Mouse (Mus musculus) myocyte (in vitro differentiated cells): ENCODE data around the gene Fkbp11. TPM values are rescaled to one million over a fixed set of nuclear protein-coding genes. Genes with fewer than 3 reads are reported as not detected.

ENCODE experiments used
- H3K27me3 ChIP-seq: one replicate; pipeline ENCODE4 v1.6.1; 2011; ENCODE audit not compliant: control insufficient read depth, insufficient read depth, insufficient read length
- H3K36me3 ChIP-seq: one replicate; pipeline ENCODE4 v1.6.1; 2011; ENCODE audit not compliant: control insufficient read depth, insufficient read depth
- H3K4me2 ChIP-seq: one replicate; pipeline ENCODE4 v1.6.1; 2011; ENCODE audit warnings: low read depth, control low read depth
- H3K4me3 ChIP-seq: one replicate; pipeline ENCODE4 v1.5.1; 2011; ENCODE audit warnings: mild to moderate bottlenecking, control low read depth, moderate library complexity
- H3K79me2 ChIP-seq: one replicate; pipeline ENCODE4 v1.6.1; 2011; ENCODE audit not compliant: control insufficient read depth, insufficient read depth
- H3ac ChIP-seq: one replicate; pipeline ENCODE4 v1.6.1; 2011; ENCODE audit not compliant: control insufficient read depth, insufficient read length
- CEBPB ChIP-seq: IDR thresholded peaks from 2 replicates; pipeline ENCODE4 v1.6.1; 2011; ENCODE audit warnings: mild to moderate bottlenecking, moderate library complexity; ENCODE audit not compliant: poor library complexity, insufficient read depth, severe bottlenecking
- E2F4 ChIP-seq: IDR thresholded peaks from one replicate; pipeline ENCODE4 v1.6.1; 2011; ENCODE audit warnings: mild to moderate bottlenecking, control low read depth, moderate library complexity; ENCODE audit not compliant: insufficient read depth
- MAX ChIP-seq: IDR thresholded peaks from one replicate; pipeline ENCODE4 v1.6.1; 2011; ENCODE audit warnings: low read depth, mild to moderate bottlenecking, control low read depth
- MYOD1 ChIP-seq, 3 experiments: IDR thresholded peaks; one replicate each; pipeline ENCODE4 v1.6.1; 2011; ENCODE audit warnings: control low read depth in 2 of 3, low read depth in 2 of 3, mild to moderate bottlenecking in 2 of 3, moderate library complexity in 1 of 3; ENCODE audit not compliant: insufficient read length in 2 of 3, control insufficient read depth in 1 of 3
- MYOG ChIP-seq, 3 experiments: IDR thresholded peaks; one replicate each; pipeline ENCODE4 v1.6.1; 2011; ENCODE audit warnings: control low read depth in 2 of 3, low read depth in 2 of 3, mild to moderate bottlenecking in 2 of 3; ENCODE audit not compliant: insufficient read length in 2 of 3, control insufficient read depth in 1 of 3, insufficient read depth in 1 of 3
- POLR2A ChIP-seq: IDR thresholded peaks from one replicate; pipeline ENCODE4 v1.6.1; 2011; ENCODE audit warnings: low read depth, mild to moderate bottlenecking, control low read depth, moderate library complexity; ENCODE audit not compliant: insufficient read length
- POLR2AphosphoS2 ChIP-seq: IDR thresholded peaks from one replicate; pipeline ENCODE4 v1.6.1; 2011; ENCODE audit warnings: low read depth, control low read depth; ENCODE audit not compliant: insufficient read length
- REST ChIP-seq: IDR thresholded peaks from one replicate; pipeline ENCODE4 v1.6.1; 2011; ENCODE audit warnings: mild to moderate bottlenecking, control low read depth, moderate library complexity; ENCODE audit not compliant: insufficient read depth, insufficient read length
- SRF ChIP-seq: IDR thresholded peaks from one replicate; pipeline ENCODE4 v1.6.1; 2011; ENCODE audit warnings: low read depth; ENCODE audit not compliant: control insufficient read depth, insufficient read length
- TCF12 ChIP-seq: IDR thresholded peaks from one replicate; pipeline ENCODE4 v1.6.1; 2011; ENCODE audit warnings: mild to moderate bottlenecking, control low read depth; ENCODE audit not compliant: poor library complexity, insufficient read depth, severe bottlenecking
- TCF3 ChIP-seq: IDR thresholded peaks from one replicate; pipeline ENCODE4 v1.6.1; 2011; ENCODE audit warnings: low read depth, control low read depth; ENCODE audit not compliant: insufficient read length
- USF1 ChIP-seq: IDR thresholded peaks from one replicate; pipeline ENCODE4 v1.6.1; 2011; ENCODE audit warnings: low read depth, mild to moderate bottlenecking, control low read depth, moderate library complexity
- polyA plus RNA-seq: library from polyadenylated mRNA; unstranded; fragments of >200 nt; fragmentation: generic; extraction: Trizol; gene quantifications from one replicate; pipeline ENCODE4 v1.2.1, GENCODE M21; 2012; ENCODE audit warnings: missing spikeins

Fkbp11 gene
- polyA plus RNA-seq, 1 experiment, result 52.9 TPM

GRCm38 (mm10) chr15:98765929-98766328 is 37.9 kb upstream of the Fkbp11 start:
- Histone ChIP-seq H3K4me3 (no peak overlapping the region), H3K36me3 (no peaks in the 10 kb centered on the region), H3K79me2 (peaks cover 19% of the 10 kb centered on the region), H3K4me2 (no peak overlapping the region), H3K27me3 (no peaks in the 10 kb centered on the region), H3ac (no peak overlapping the region)
- TF ChIP-seq MYOD1 (IDR thresholded peaks at IDR 0.05; ENCODE audit: control insufficient read depth in 1 of 3, insufficient read length in 2 of 3, low read depth in 2 of 3), result no peak
- no peak for TF ChIP-seq CEBPB
- TF ChIP-seq MAX, result no peak
- no peak for TF ChIP-seq POLR2AphosphoS2
- TF ChIP-seq TCF3, result no peak
- no peak for TF ChIP-seq TCF12
- no peak for TF ChIP-seq REST

- peaks cover 49% of the 10 kb centered on the region for H3K79me2 ChIP-seq
- peak within 1 kb of the TSS; percentile 86 for H3K4me2 ChIP-seq
- TF ChIP-seq MYOD1 (IDR thresholded peaks at IDR 0.05; ENCODE audit: control insufficient read depth in 1 of 3, insufficient read length in 2 of 3, low read depth in 2 of 3), result peak in 1 of 3 experiments; percentile 4
- peak; percentile 91 for TF ChIP-seq POLR2AphosphoS2
- TF ChIP-seq MYOG (IDR thresholded peaks at IDR 0.05; ENCODE audit: control insufficient read depth in 1 of 3, insufficient read depth in 1 of 3, insufficient read length in 2 of 3, low read depth in 2 of 3), result peak in 2 of 3 experiments; percentile 13 to 27
- peak; percentile 81 for TF ChIP-seq POLR2A
- TF ChIP-seq TCF3, result no peak
- TF ChIP-seq REST, result peak; percentile 1
- peak; percentile 24 for TF ChIP-seq SRF
- no peak for TF ChIP-seq E2F4
- H3K36me3 ChIP-seq, result peaks cover 9% of the 10 kb centered on the region
- H3ac ChIP-seq, result peak within 1 kb of the TSS; percentile 74
- no peaks in the 10 kb centered on the region for H3K27me3 ChIP-seq
- peak within 1 kb of the TSS; percentile 78 for H3K4me3 ChIP-seq
Measured at GRCm38 (mm10) chr15:98762670-98763529, 34.9 kb upstream of the Fkbp11 start, which contains the start of gene Arf3. Gene Arf3, minus strand, starts transcription at chr15:98763214.

DNA sequence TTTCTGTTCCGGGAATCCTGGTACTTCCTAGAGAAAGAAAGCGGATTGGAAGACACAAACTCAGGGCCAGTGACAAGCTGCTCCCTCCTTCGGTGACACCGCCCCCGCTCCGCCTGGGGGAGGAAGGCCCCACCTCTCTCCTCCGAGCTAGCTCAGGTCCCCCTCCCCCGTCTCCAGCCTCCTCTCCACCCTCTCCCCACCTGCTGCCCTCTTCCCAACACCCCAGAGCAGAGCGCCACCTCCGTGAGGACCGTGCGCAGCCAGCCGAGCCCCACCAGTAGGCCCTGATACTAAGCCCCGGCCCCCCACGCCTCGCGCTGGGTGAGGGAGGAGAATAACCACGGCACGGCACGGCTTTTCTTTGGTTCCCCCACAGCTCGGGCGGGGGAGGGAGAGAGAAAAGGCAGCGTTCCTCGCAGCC is 34.2 kb upstream of the Fkbp11 start:
- TF ChIP-seq MYOD1 (IDR thresholded peaks at IDR 0.05; ENCODE audit: control insufficient read depth in 1 of 3, insufficient read length in 2 of 3, low read depth in 2 of 3) (peak in 2 of 3 experiments; percentile 57 to 86), MAX (no peak), TCF12 (peak; percentile 2), POLR2AphosphoS2 (peak; percentile 35), TCF3 (no peak), MYOG (IDR thresholded peaks at IDR 0.05; ENCODE audit: control insufficient read depth in 1 of 3, insufficient read depth in 1 of 3, insufficient read length in 2 of 3, low read depth in 2 of 3) (peak in 2 of 3 experiments; percentile 29 to 78), REST (no peak), E2F4 (no peak), USF1 (no peak), SRF (no peak), POLR2A (peak; percentile 60), CEBPB (no peak)
- peaks cover 11% of the 10 kb centered on the region for H3K36me3 ChIP-seq
- H3K4me2 ChIP-seq, result peak overlapping the region; percentile 75
- peaks cover 56% of the 10 kb centered on the region for H3K79me2 ChIP-seq
- no peaks in the 10 kb centered on the region for H3K27me3 ChIP-seq
- peak overlapping the region; percentile 78 for H3K4me3 ChIP-seq
- peak overlapping the region; percentile 74 for H3ac ChIP-seq

DNA sequence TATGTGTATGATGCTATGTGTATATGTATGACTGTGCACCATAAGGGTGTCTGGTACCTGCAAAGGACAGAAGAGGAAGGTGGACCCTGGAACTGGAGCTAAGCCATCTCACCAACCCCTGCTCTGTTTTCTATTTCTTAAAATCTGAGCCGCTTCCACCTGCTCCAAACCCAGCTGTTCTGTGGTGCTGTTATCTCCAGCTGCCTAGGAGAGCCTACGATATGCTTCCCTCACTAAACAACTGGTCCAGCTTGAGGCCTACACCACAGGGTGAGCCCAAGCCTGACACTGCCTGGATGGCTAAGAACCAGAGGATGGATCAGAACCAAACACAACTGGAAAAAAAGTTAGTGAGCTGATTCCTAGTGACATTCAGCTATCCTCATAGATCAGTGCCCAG is 26.1 kb upstream of the Fkbp11 start:
- Histone ChIP-seq H3K79me2 (peaks cover 94% of the 10 kb centered on the region), H3K36me3 (peaks cover 15% of the 10 kb centered on the region)
- TF ChIP-seq REST (no peak), TCF12 (peak; percentile 70), CEBPB (no peak), POLR2AphosphoS2 (no peak), TCF3 (peak; percentile 51), USF1 (no peak), MAX (no peak), MYOG (IDR thresholded peaks at IDR 0.05; ENCODE audit: control insufficient read depth in 1 of 3, insufficient read depth in 1 of 3, insufficient read length in 2 of 3, low read depth in 2 of 3) (peak; percentile 28 to 83 (median 67)), SRF (no peak), E2F4 (no peak), POLR2A (no peak), MYOD1 (IDR thresholded peaks at IDR 0.05; ENCODE audit: control insufficient read depth in 1 of 3, insufficient read length in 2 of 3, low read depth in 2 of 3) (peak in 2 of 3 experiments; percentile 52 to 69)

DNA sequence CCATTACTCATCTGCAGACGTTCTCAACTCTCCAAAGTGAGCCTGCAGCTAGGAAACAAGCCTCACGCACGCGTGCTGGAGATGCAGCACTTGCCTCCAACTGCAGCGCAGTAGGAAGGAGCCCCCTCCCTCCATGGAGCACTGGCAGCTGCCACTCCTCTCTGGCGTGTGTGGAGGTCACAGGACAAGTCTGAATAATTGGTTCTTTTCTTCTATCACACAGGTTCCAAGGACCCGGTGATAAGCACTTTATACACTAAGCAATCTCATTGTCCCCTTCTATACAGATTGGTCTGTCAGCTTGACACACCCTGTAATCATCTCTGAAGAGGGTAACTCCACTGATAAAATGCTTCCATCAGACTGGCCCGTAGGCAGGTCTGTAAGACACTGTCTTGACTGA is 25.0 kb upstream of the Fkbp11 start:
- Histone ChIP-seq H3K4me2 (no peak overlapping the region), H3K27me3 (no peaks in the 10 kb centered on the region), H3K36me3 (peaks cover 13% of the 10 kb centered on the region), H3ac (no peak overlapping the region), H3K79me2 (peaks cover 92% of the 10 kb centered on the region), H3K4me3 (no peak overlapping the region)
- TF ChIP-seq USF1 (no peak), MAX (no peak), REST (no peak), POLR2AphosphoS2 (no peak)

More for the DNA sequence above, 26.1 kb upstream of the Fkbp11 start:
- Histone ChIP-seq H3K27me3 (no peaks in the 10 kb centered on the region), H3ac (no peak overlapping the region), H3K4me3 (no peak overlapping the region), H3K4me2 (no peak overlapping the region)
